Mouse (Mus musculus) heart, embryonic 15.5 days (tissue): Measurements from ENCODE around the gene Ppm1e. TPM values are rescaled to one million over a fixed set of nuclear protein-coding genes. Genes with fewer than 3 reads are reported as not detected.

Source experiments
- ATAC-seq: fragments of 200-750 bp; cut with Nextera tagmentation; replicated peaks from 2 replicates; pipeline ENCODE4 v1.8.0; 2017; ENCODE audit warnings: low read depth, moderate TSS enrichment; ENCODE audit not compliant: insufficient number of reproducible peaks, insufficient read depth, low FRiP score
- H3K27ac ChIP-seq: fragments of 300-500 bp; sonication (generic); 2 replicates; pipeline ENCODE4 v1.5.1; 2015; ENCODE audit warnings: mild to moderate bottlenecking, inconsistent platforms
- H3K27me3 ChIP-seq: fragments of 300-500 bp; sonication (generic); 2 replicates; pipeline ENCODE4 v1.6.1; 2015; ENCODE audit warnings: inconsistent platforms
- H3K36me3 ChIP-seq: fragments of 300-500 bp; sonication (generic); 2 replicates; pipeline ENCODE4 v1.6.1; 2015; ENCODE audit warnings: mild to moderate bottlenecking, inconsistent platforms
- H3K4me1 ChIP-seq: fragments of 300-500 bp; sonication (generic); replicated peaks from 2 replicates; pipeline ENCODE4 v1.6.1; 2015; ENCODE audit warnings: inconsistent platforms
- H3K4me2 ChIP-seq: fragments of 300-500 bp; sonication (generic); 2 replicates; pipeline ENCODE4 v1.6.1; 2015; ENCODE audit warnings: inconsistent platforms, mild to moderate bottlenecking, moderate library complexity
- H3K4me3 ChIP-seq: fragments of 300-500 bp; sonication (generic); 2 replicates; pipeline ENCODE4 v1.5.1; 2015; ENCODE audit warnings: mild to moderate bottlenecking, inconsistent platforms
- H3K9ac ChIP-seq: fragments of 300-500 bp; sonication (generic); 2 replicates; pipeline ENCODE4 v1.6.1; 2015; ENCODE audit warnings: mild to moderate bottlenecking, inconsistent platforms
- H3K9me3 ChIP-seq: fragments of 300-500 bp; sonication (generic); replicated peaks from 2 replicates; pipeline ENCODE4 v1.6.1; 2016; ENCODE audit warnings: inconsistent platforms
- WGBS: fragments of 180-500 bp; shearing (Covaris S2); methylation state at CpG from one replicate; pipeline ENCODE4 v1.1.7; 2015; ENCODE audit warnings: mixed read lengths; 5-methylcytosine and 5-hydroxymethylcytosine counted together
- polyA plus RNA-seq: library from polyadenylated mRNA; unstranded; fragments of >200 nt; fragmentation: Nextera tagmentation; extraction: Ambion mirVana; gene quantifications from 2 replicates; pipeline ENCODE4 v1.2.1, GENCODE M21; 2015

The Ppm1e gene
- polyA plus RNA-seq, 1 experiment from 2014 or later, result 6.2 TPM

GRCm38 (mm10) chr11:87299066-87299465, 59.8 kb downstream of the Ppm1e start:
- Histone ChIP-seq H3K9ac (no peak overlapping the region), H3K27ac (peak overlapping the region; percentile 84), H3K4me1 (peaks cover 19% of the 10 kb centered on the region), H3K4me2 (peak overlapping the region; percentile 30), H3K27me3 (no peaks in the 10 kb centered on the region), H3K4me3 (no peak overlapping the region), H3K36me3 (no peaks in the 10 kb centered on the region), H3K9me3 (no peaks in the 10 kb centered on the region)
- 0 out of 2 replicates have a peak, but pooled peaks have one; percentile 50 for ATAC-seq
- 37% methylated on average over 5 of the region's 5 CpGs for WGBS

- ATAC-seq, result no peak
- Histone ChIP-seq H3K4me1 (peaks cover 19% of the 10 kb centered on the region), H3K4me3 (no peak overlapping the region), H3K27ac (peak overlapping the region; percentile 5; the same call in 1 of the 2 replicates), H3K4me2 (no peak overlapping the region), H3K9me3 (no peaks in the 10 kb centered on the region), H3K36me3 (no peaks in the 10 kb centered on the region), H3K9ac (no peak overlapping the region), H3K27me3 (no peaks in the 10 kb centered on the region)
- 74% methylated on average over 6 of the region's 6 CpGs for WGBS
Observed at GRCm38 (mm10) chr11:87296467-87296866, 62.4 kb downstream of the Ppm1e start.

GRCm38 (mm10) chr11:87295636-87296035, 63.2 kb downstream of the Ppm1e start:
- 93% methylated on average over 2 of the region's 2 CpGs for WGBS
- Histone ChIP-seq H3K4me1 (peaks cover 22% of the 10 kb centered on the region), H3K9ac (no peak overlapping the region), H3K36me3 (no peaks in the 10 kb centered on the region), H3K27ac (no peak overlapping the region), H3K27me3 (no peaks in the 10 kb centered on the region), H3K9me3 (no peaks in the 10 kb centered on the region), H3K4me2 (no peak overlapping the region), H3K4me3 (no peak overlapping the region)
- no peak for ATAC-seq

GRCm38 (mm10) chr11:87289313-87289712, 69.5 kb downstream of the Ppm1e start:
- no peak overlapping the region for H3K4me3 ChIP-seq
- 88% methylated on average over 8 of the region's 8 CpGs for WGBS

GRCm38 (mm10) chr11:87286194-87286593, 72.6 kb downstream of the Ppm1e start:
- no peaks in the 10 kb centered on the region for H3K27me3 ChIP-seq
- no peaks in the 10 kb centered on the region for H3K9me3 ChIP-seq
- WGBS, result 78% methylated on average over 2 of the region's 2 CpGs
- no peaks in the 10 kb centered on the region for H3K36me3 ChIP-seq
- 0 out of 2 replicates have a peak, but pooled peaks cover 3% of the 10 kb centered on the region for H3K4me1 ChIP-seq
- H3K9ac ChIP-seq, result no peak overlapping the region
- no peak overlapping the region for H3K4me2 ChIP-seq
- no peak overlapping the region for H3K4me3 ChIP-seq
- H3K27ac ChIP-seq, result no peak overlapping the region
- ATAC-seq, result no peak

More at GRCm38 (mm10) chr11:87289313-87289712, 69.5 kb downstream of the Ppm1e start:
- H3K4me1 ChIP-seq, result 0 out of 2 replicates have a peak, but pooled peaks cover 3% of the 10 kb centered on the region
- H3K4me2 ChIP-seq, result no peak overlapping the region
- no peak overlapping the region for H3K9ac ChIP-seq
- H3K27ac ChIP-seq, result no peak overlapping the region
- ATAC-seq, result no peak
- no peaks in the 10 kb centered on the region for H3K9me3 ChIP-seq
- no peaks in the 10 kb centered on the region for H3K36me3 ChIP-seq
- H3K27me3 ChIP-seq, result no peaks in the 10 kb centered on the region

GRCm38 (mm10) chr11:87281907-87282475, 76.8 kb downstream of the Ppm1e start:
- ATAC-seq, result no peak
- H3K4me3 ChIP-seq, result no peak overlapping the region
- peaks cover under 1% of the 10 kb centered on the region for H3K4me1 ChIP-seq
- H3K9ac ChIP-seq, result no peak overlapping the region
- H3K27ac ChIP-seq, result no peak overlapping the region
- no peaks in the 10 kb centered on the region for H3K9me3 ChIP-seq
- no peaks in the 10 kb centered on the region for H3K36me3 ChIP-seq
- H3K4me2 ChIP-seq, result no peak overlapping the region
- H3K27me3 ChIP-seq, result no peaks in the 10 kb centered on the region
- WGBS, result 57% methylated on average over 7 of the region's 7 CpGs

GRCm38 (mm10) chr11:87279461-87279860, 79.4 kb downstream of the Ppm1e start:
- Histone ChIP-seq H3K9me3 (no peaks in the 10 kb centered on the region), H3K27me3 (no peaks in the 10 kb centered on the region), H3K27ac (no peak overlapping the region), H3K9ac (no peak overlapping the region), H3K4me2 (no peak overlapping the region), H3K4me3 (no peak overlapping the region), H3K36me3 (no peaks in the 10 kb centered on the region), H3K4me1 (peaks cover 14% of the 10 kb centered on the region)
- WGBS, result 68% methylated on average over 5 of the region's 5 CpGs
- no peak for ATAC-seq

GRCm38 (mm10) chr11:87278807-87279206, 80.0 kb downstream of the Ppm1e start:
- Histone ChIP-seq H3K9ac (no peak overlapping the region), H3K4me1 (peaks cover 14% of the 10 kb centered on the region), H3K4me3 (no peak overlapping the region), H3K4me2 (no peak overlapping the region), H3K27ac (no peak overlapping the region), H3K9me3 (no peaks in the 10 kb centered on the region), H3K27me3 (no peaks in the 10 kb centered on the region), H3K36me3 (no peaks in the 10 kb centered on the region)
- WGBS, result 70% methylated on average over 4 of the region's 4 CpGs
- no peak for ATAC-seq

- H3K4me1 ChIP-seq, result peaks cover 14% of the 10 kb centered on the region
- 14% methylated on average over 5 of the region's 5 CpGs for WGBS
- H3K27me3 ChIP-seq, result no peaks in the 10 kb centered on the region
- ATAC-seq, result no peak
- peak overlapping the region; percentile 30; the same call in 1 of the 2 replicates for H3K4me2 ChIP-seq
- no peak overlapping the region for H3K9ac ChIP-seq
- no peaks in the 10 kb centered on the region for H3K36me3 ChIP-seq
- H3K4me3 ChIP-seq, result no peak overlapping the region
- no peaks in the 10 kb centered on the region for H3K9me3 ChIP-seq
- H3K27ac ChIP-seq, result no peak overlapping the region
Observed at GRCm38 (mm10) chr11:87276240-87276985, 82.4 kb downstream of the Ppm1e start.

GRCm38 (mm10) chr11:87275420-87276048, 83.3 kb downstream of the Ppm1e start:
- no peak for ATAC-seq
- peaks cover 14% of the 10 kb centered on the region for H3K4me1 ChIP-seq
- 59% methylated on average over 7 of the region's 7 CpGs for WGBS
- H3K9me3 ChIP-seq, result no peaks in the 10 kb centered on the region
- no peak overlapping the region for H3K27ac ChIP-seq
- no peaks in the 10 kb centered on the region for H3K36me3 ChIP-seq
- no peak overlapping the region for H3K4me3 ChIP-seq
- no peak overlapping the region for H3K4me2 ChIP-seq
- H3K27me3 ChIP-seq, result no peaks in the 10 kb centered on the region
- H3K9ac ChIP-seq, result no peak overlapping the region

GRCm38 (mm10) chr11:87272725-87273124, 86.1 kb downstream of the Ppm1e start:
- Histone ChIP-seq H3K4me3 (no peak overlapping the region), H3K4me2 (no peak overlapping the region), H3K27me3 (no peaks in the 10 kb centered on the region), H3K36me3 (no peaks in the 10 kb centered on the region), H3K9me3 (no peaks in the 10 kb centered on the region), H3K9ac (no peak overlapping the region), H3K4me1 (peaks cover 14% of the 10 kb centered on the region), H3K27ac (no peak overlapping the region)
- ATAC-seq, result no peak
- WGBS, result 91% methylated on average over 5 of the region's 5 CpGs
